Mouse (Mus musculus): ENCODE measurements around the gene Cggbp1. TPM values are rescaled to one million over a fixed set of nuclear protein-coding genes. Genes with fewer than 3 reads are reported as not detected.
"Not testable (repeated sequence)": the region's sequence is repeated elsewhere in the genome, so short reads cannot be mapped to it uniquely, and the experiment has no call there.

The Cggbp1 gene
- total RNA-seq (2017), result 102 and 103 TPM in 2 replicates

DNA sequence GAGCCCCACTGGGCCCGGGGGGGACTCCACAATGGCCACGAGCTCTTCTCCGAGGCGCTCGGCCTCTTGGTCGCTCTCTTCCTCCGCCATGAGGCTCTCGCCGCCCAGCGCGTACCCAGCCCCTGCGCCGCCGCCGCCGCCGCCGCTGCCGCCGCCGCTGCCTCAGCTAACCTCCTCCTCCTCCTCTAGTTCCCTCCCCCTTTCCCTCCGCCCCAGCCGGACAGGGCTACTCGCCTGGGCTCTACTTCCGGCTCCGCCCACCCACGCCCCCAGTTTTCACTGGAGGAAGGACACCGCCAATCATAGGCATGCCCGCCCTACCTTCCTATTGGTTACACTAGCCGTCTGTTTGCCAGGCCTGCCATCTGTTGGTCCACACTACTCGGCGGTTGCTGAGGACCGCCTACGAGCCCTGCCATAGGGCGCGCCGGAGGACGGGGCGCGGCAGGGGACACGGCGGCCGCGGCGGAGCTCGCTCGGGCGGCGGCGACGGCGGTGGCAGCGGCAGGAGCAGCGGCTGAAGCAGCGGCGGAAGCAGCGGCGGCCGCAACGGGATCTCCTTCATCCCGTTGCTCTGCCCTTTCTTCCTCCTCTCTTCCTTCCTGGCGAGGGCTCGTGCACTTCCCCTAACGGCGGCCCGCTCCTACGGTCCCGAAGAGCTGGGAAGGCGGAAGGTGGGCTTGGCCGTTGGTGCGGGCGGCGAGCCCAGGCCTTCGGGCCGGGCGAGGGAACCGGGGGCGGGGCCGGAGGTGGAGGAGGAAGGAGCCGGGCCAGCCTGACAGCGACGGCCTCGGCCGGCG, at the start of gene Cggbp1, which contains the start of gene Zfp654:
TSS of gene Cggbp1 (plus strand) at position 434 of the 800 bp plus-strand sequence.
TSS of gene Zfp654 (minus strand) at position 90 of the 800 bp plus-strand sequence.
- peak; percentile 97 for ATAC-seq (ENCODE audit: extremely low read depth, insufficient number of reproducible peaks, low FRiP score, poor library complexity, severe bottlenecking)

DNA sequence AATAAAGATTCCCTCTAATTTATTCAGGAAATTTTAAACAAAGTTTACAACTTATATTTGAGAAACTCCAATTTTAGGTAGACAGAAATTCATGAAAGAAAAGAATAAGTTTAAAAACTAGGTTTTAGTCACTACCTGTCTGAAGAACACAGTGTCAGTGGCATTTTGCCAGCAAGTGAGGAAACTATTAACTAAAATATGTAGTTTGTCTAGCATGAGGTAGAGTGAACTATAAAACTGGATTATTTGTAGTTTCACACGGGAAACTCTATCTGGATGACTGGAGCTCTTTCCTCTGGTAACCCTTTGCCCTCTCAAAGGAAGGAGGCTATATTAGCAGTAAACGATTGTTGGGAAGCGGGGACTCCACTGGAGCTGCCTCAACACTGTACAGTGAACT, 48.8 kb upstream of the Cggbp1 start:
- no peak for ATAC-seq (ENCODE audit: extremely low read depth, insufficient number of reproducible peaks, low FRiP score, poor library complexity, severe bottlenecking)

DNA sequence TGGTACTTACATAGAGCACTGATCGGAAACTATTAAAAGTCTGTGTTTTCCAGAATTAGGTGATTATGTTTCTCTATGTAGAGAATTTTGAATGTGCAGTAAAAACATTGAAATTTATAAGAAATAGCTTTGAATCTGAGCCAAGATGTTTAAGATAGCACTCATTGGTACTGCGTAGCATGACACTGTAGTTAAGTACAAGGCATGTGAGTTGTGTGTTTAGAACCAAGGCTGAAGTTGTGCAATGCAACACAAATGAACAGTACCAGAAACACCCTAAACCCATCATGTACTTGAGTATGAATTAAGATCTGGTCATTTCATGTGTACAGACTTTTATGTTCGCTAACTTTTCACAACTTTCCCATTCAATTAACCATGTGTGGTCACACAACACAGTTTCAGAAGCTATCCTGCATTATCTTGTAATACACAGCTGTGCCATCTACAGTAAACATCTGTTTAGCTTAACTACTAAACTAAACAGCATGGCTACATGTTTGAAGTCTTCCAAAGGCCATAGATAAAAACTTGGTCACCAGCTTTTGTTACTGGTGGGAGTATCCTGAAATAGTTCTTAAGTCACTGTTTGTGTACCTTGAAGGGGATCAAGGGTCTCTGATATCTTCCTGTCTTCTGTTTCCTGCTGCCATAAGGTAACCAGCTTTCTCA, 34.6 kb upstream of the Cggbp1 start:
- no peak for ATAC-seq (ENCODE audit: extremely low read depth, insufficient number of reproducible peaks, low FRiP score, poor library complexity, severe bottlenecking)

DNA sequence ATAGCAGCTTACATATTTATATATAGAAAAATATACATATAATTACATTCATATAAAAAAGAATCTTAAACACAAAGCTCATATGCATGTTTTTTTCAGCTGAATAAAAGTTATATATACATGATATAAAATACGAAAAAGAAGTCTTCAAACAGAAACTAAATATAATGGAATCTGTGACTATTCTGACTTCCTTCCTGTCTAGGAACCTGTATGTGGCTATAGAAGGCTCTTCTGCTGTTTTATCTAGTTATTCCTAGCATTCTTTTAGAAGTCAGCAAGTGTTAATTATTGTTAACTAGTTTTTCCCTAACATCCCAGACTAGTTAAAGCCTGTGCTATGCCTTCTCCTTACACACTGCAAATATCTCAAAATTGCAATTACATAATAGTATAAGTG, 27.9 kb upstream of the Cggbp1 start:
- no peak for ATAC-seq (ENCODE audit: extremely low read depth, insufficient number of reproducible peaks, low FRiP score, poor library complexity, severe bottlenecking)

GRCm38 (mm10) chr16:64824474-64824873, 27.3 kb upstream of the Cggbp1 start:
- ATAC-seq (ENCODE audit: extremely low read depth, insufficient number of reproducible peaks, low FRiP score, poor library complexity, severe bottlenecking), result no peak

- no peak for ATAC-seq (ENCODE audit: extremely low read depth, insufficient number of reproducible peaks, low FRiP score, poor library complexity, severe bottlenecking)
These were observed 21.5 kb upstream of the Cggbp1 start for GRCm38 (mm10) chr16:64830291-64830690.

GRCm38 (mm10) chr16:64835996-64836545, 15.7 kb upstream of the Cggbp1 start:
- peak; percentile 33; the same call in 1 of the 2 replicates for ATAC-seq (ENCODE audit: extremely low read depth, insufficient number of reproducible peaks, low FRiP score, poor library complexity, severe bottlenecking)

GRCm38 (mm10) chr16:64836709-64837108, 15.1 kb upstream of the Cggbp1 start:
- no peak for ATAC-seq (ENCODE audit: extremely low read depth, insufficient number of reproducible peaks, low FRiP score, poor library complexity, severe bottlenecking)

DNA sequence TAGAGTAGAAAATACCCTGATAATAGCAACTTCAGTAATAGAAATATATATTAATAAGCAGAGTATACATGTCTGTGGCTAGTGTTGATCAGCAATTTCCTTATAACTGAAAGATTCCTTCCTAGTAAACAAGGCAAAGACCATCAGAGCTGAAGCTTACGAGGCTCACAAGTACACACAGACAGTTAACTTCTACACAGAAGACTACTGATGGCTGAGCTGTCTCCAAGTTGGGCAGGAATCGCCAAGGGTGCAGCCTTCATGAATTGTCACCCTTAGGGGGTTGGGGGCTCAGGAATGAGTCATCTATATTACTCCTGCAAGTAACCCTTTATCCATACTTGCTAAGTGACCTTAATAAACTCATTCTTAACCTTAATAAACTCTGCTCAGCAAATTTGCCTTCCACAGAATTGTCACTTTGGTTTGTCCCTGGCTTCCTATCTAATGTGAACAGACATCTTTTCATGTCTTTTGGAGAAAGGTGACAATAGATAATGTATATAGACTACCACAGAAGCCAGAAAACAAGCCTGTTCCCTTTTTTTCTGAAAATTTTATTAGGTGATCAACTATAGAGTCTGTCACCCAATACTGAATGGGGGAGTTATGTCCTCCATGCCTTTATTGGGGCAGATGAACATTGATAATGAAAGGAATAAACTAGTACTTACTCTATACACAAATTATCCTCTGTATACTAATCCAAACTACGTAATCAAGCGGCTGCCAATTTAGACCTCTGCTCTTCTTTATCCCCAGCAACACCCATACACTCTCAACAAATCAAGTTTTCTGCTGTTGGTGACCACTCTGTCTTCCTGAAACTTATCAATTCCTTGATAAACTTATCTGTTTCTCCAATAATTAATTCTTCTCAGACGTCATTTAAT, 10.1 kb upstream of the Cggbp1 start:
- ATAC-seq (ENCODE audit: extremely low read depth, insufficient number of reproducible peaks, low FRiP score, poor library complexity, severe bottlenecking), result no peak

GRCm38 (mm10) chr16:64842374-64842729, 9.4 kb upstream of the Cggbp1 start:
- no peak for ATAC-seq (ENCODE audit: extremely low read depth, insufficient number of reproducible peaks, low FRiP score, poor library complexity, severe bottlenecking)

- ATAC-seq (ENCODE audit: extremely low read depth, insufficient number of reproducible peaks, low FRiP score, poor library complexity, severe bottlenecking), result 0 out of 2 replicates have a peak, but pooled peaks have one; percentile 19
These were observed 5.8 kb upstream of the Cggbp1 start for GRCm38 (mm10) chr16:64845947-64846346.

DNA sequence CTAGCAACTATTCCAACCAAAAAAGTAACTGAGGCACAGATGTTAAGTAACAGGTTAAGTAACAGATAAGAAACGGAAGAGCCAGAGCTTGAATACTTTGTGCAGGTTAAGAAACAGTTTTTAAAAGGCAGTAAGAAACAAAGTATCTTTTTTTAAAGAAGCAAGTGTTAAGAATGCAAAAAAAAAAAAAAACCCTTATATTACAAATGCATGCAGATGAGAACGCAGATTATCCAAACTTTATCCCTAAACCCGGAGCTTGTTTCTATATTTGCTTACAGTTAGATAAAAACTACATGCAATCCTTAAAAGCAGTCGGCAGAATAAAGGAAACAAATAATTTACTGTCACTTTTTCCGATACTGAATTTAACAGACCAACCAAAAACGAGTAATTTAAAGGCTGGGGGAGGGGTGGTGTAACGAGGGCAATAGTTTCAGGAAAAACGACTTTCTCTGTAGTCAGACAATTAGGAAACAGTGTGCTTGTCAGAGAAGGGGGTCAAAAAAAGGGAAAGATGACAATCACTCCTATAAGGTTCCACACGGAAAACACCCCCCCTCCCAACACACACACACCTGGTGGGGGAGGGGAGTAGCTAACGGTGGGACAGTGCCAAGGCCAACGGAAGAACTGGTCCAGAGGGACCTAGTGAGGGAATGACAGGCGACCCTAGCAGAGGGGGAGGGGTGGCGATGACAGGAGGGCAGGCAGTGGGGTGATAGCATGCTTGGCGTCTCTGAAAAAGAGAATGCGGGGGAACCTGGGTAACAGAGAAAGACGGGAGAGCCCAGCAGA, 1.3 kb upstream of the Cggbp1 start:
- no peak for ATAC-seq (ENCODE audit: extremely low read depth, insufficient number of reproducible peaks, low FRiP score, poor library complexity, severe bottlenecking)

DNA sequence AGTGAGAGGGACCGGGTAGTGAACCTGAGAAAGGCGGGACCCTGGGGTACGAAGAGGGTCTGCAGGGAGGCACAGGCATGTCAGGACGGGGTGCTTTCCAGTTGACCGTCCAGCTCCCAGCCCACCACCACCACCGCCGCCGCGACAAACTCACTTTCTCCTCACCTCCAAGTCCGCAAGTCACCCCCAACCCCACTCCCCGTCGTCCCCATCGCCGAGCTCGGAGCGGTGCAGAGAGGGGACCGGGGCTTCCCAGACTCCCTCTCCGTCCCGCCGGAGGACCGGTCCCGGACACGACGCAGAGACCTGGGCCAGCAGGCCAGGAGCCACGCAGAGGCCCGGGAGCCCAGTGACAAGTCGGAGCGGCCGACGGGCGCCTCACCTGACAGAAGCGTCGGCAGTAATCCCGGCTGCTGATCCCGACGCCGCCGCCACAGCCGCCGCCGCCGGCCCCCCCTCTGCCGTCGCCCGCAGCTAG, 672 bp upstream of the Cggbp1 start:
- ATAC-seq (ENCODE audit: extremely low read depth, insufficient number of reproducible peaks, low FRiP score, poor library complexity, severe bottlenecking), result no peak; the same call in 1 of the 2 replicates

GRCm38 (mm10) chr16:64852441-64852871, 660 bp downstream of the Cggbp1 start:
- ATAC-seq (ENCODE audit: extremely low read depth, insufficient number of reproducible peaks, low FRiP score, poor library complexity, severe bottlenecking), result no peak

DNA sequence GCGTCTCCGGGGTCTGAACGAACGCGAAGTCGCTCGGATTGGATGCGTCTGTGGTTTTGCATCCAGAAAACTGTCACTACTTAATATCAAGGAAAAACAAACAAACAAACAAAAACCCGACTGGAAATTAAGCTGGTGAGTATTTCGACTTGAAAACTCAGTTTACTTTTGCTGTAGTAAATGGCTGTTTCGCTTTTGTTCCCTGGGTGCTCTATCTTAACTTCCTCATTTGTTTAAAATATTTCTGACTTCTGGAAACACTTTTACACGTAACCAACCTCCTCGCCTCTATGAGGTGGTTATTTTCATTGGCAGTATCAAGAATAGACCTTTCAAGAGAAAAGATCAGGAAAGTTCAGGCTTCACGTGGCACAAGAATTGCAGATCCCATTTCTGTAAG, 1.1 kb downstream of the Cggbp1 start:
- ATAC-seq (ENCODE audit: extremely low read depth, insufficient number of reproducible peaks, low FRiP score, poor library complexity, severe bottlenecking), result no peak

GRCm38 (mm10) chr16:64856946-64857345, 5.2 kb downstream of the Cggbp1 start:
- ATAC-seq (ENCODE audit: extremely low read depth, insufficient number of reproducible peaks, low FRiP score, poor library complexity, severe bottlenecking), result no peak

- not testable (repeated sequence) for ATAC-seq (ENCODE audit: extremely low read depth, insufficient number of reproducible peaks, low FRiP score, poor library complexity, severe bottlenecking)
These were observed 14.0 kb downstream of the Cggbp1 start for GRCm38 (mm10) chr16:64865841-64866240.

GRCm38 (mm10) chr16:64868613-64869012, 16.8 kb downstream of the Cggbp1 start:
- no peak for ATAC-seq (ENCODE audit: extremely low read depth, insufficient number of reproducible peaks, low FRiP score, poor library complexity, severe bottlenecking)

Measured in neutrophil, adult 5-6 weeks (primary cell).